Comparison of ENCODE assay signal across 7 mouse cellular contexts in genomic region chr13:5845605-5846004, GRCm38 (mm10). TPM values are rescaled to one million over a fixed set of nuclear protein-coding genes. Genes with fewer than 3 reads are reported as not detected.
DNase-seq lines count a peak whose midpoint lies in the region; ATAC-seq and TF ChIP-seq lines count a peak whose summit lies in the region.

No protein-coding gene starts in this region.

- no peaks in the 10 kb centered on the region for H3K9me3 ChIP-seq in lung, postnatal 0 days (ENCODE audit: low read length)
- H3K9me3 ChIP-seq in liver, embryonic 12.5 days (replicated peaks) = no peaks in the 10 kb centered on the region
- H3K9me3 ChIP-seq in stomach, embryonic 16.5 days (replicated peaks; ENCODE audit: control insufficient read depth, low read length) = no peaks in the 10 kb centered on the region

- no peak overlapping the region for H3K9ac ChIP-seq in lung, postnatal 0 days (replicated peaks; ENCODE audit: low read depth)
- no peak overlapping the region; the same call in 1 of the 2 replicates for H3K9ac ChIP-seq in liver, embryonic 12.5 days
- 0 out of 2 replicates have a peak overlapping the region, but pooled peaks have one; percentile 31 for H3K9ac ChIP-seq in stomach, embryonic 16.5 days (ENCODE audit: low read length)

- no peaks in the 10 kb centered on the region for H3K36me3 ChIP-seq in lung, postnatal 0 days (ENCODE audit: insufficient read depth, low read length)
- H3K36me3 ChIP-seq in liver, embryonic 12.5 days = no peaks in the 10 kb centered on the region
- H3K36me3 ChIP-seq in stomach, embryonic 16.5 days (ENCODE audit: control insufficient read depth, insufficient read depth, low read length) = no peaks in the 10 kb centered on the region

- no peak for TF ChIP-seq CTCF in lung, postnatal 0 days (IDR thresholded peaks at IDR 0.05)
- no peak for TF ChIP-seq CTCF in lung, adult 2 months (IDR thresholded peaks at IDR 0.05; ENCODE audit: insufficient read depth, low read length)
- no peak for TF ChIP-seq CTCF in bone marrow, adult 2 months (IDR thresholded peaks at IDR 0.05; ENCODE audit: control insufficient read depth, insufficient read depth, low read length)

- TF ChIP-seq EP300 in lung, postnatal 0 days (IDR thresholded peaks at IDR 0.05) = peak; percentile 94

- peak; percentile 80 for ATAC-seq in lung, postnatal 0 days
- peak; percentile 60 for ATAC-seq in liver, embryonic 12.5 days
- no peak for ATAC-seq in stomach, embryonic 16.5 days (ENCODE audit: insufficient read depth, low FRiP score)

- TF ChIP-seq POLR2A in lung, adult 2 months (IDR thresholded peaks at IDR 0.05; ENCODE audit: borderline replicate concordance, extremely low read depth, low read depth, low read length) = no peak
- no peak for TF ChIP-seq POLR2A in bone marrow, adult 2 months (IDR thresholded peaks at IDR 0.05; ENCODE audit: borderline replicate concordance, control insufficient read depth, low read depth, low read length)

- H3K4me2 ChIP-seq in lung, postnatal 0 days (replicated peaks; ENCODE audit: low read depth, low read length) = peak overlapping the region; percentile 46
- peak overlapping the region; percentile 58 for H3K4me2 ChIP-seq in liver, embryonic 12.5 days
- 0 out of 2 replicates have a peak overlapping the region, but pooled peaks have one; percentile 41 for H3K4me2 ChIP-seq in stomach, embryonic 16.5 days (ENCODE audit: low read depth, low read length)

- peak overlapping the region; percentile 87 for H3K27ac ChIP-seq in lung, postnatal 0 days (ENCODE audit: low read length)
- peak overlapping the region; percentile 61; the same call in 1 of the 2 replicates for H3K27ac ChIP-seq in bone marrow, adult 2 months (ENCODE audit: control insufficient read depth, insufficient read depth, low read depth, low read length, poor library complexity)
- H3K27ac ChIP-seq in liver, embryonic 12.5 days = peak overlapping the region; percentile 68; the same call in 1 of the 2 replicates
- peak overlapping the region; percentile 80 for H3K27ac ChIP-seq in stomach, embryonic 16.5 days (ENCODE audit: low read length)

- no peaks in the 10 kb centered on the region for H3K27me3 ChIP-seq in lung, postnatal 0 days (replicated peaks; ENCODE audit: insufficient read depth, low read length)
- no peaks in the 10 kb centered on the region for H3K27me3 ChIP-seq in liver, embryonic 12.5 days (replicated peaks)
- no peaks in the 10 kb centered on the region for H3K27me3 ChIP-seq in stomach, embryonic 16.5 days (ENCODE audit: control insufficient read depth, insufficient read depth, low read length)

- WGBS in lung, postnatal 0 days = 29% methylated on average over 5 of the region's 5 CpGs
- 24% methylated on average over 5 of the region's 5 CpGs for whole genome bisulfite sequencing in lung, adult 2 months
- 6% methylated on average over 5 of the region's 5 CpGs for WGBS in bone marrow, adult 2 months
- 31% methylated on average over 5 of the region's 5 CpGs for whole genome bisulfite sequencing in liver, embryonic 12.5 days (ENCODE audit: insufficient replicate concordance)
- 49% methylated on average over 5 of the region's 5 CpGs for WGBS in stomach, embryonic 16.5 days

- DNase-seq in lung, postnatal 0 days (ENCODE audit: low spot score) = peak; percentile 88
- no peak for DNase-seq in lung, adult 2 months
- no peak for DNase-seq in cerebellum, adult 18-20 months
- no peak for DNase-seq in testis, postnatal 10 days (ENCODE audit: low spot score)

- no peak overlapping the region for H3K4me3 ChIP-seq in lung, postnatal 0 days (ENCODE audit: low read depth, low read length)
- H3K4me3 ChIP-seq in lung, adult 2 months (replicated peaks; ENCODE audit: extremely low read depth, low read depth, low read length) = no peak overlapping the region
- H3K4me3 ChIP-seq in bone marrow, adult 2 months (replicated peaks; ENCODE audit: control insufficient read depth, low read depth, low read length) = no peak overlapping the region
- H3K4me3 ChIP-seq in liver, embryonic 12.5 days = no peak overlapping the region
- no peak overlapping the region for H3K4me3 ChIP-seq in stomach, embryonic 16.5 days (replicated peaks; ENCODE audit: low read length)

- H3K4me1 ChIP-seq in lung, postnatal 0 days (ENCODE audit: insufficient read depth, low read depth, low read length) = peaks cover 4% of the 10 kb centered on the region; the same call in 1 of the 2 replicates
- peaks cover 3% of the 10 kb centered on the region; the same call in 1 of the 2 replicates for H3K4me1 ChIP-seq in lung, adult 2 months (ENCODE audit: control insufficient read depth, insufficient read depth, low read length)
- H3K4me1 ChIP-seq in bone marrow, adult 2 months (ENCODE audit: control insufficient read depth, insufficient read depth, low read length) = no peaks in the 10 kb centered on the region; the same call in 1 of the 2 replicates
- H3K4me1 ChIP-seq in liver, embryonic 12.5 days = peaks cover 17% of the 10 kb centered on the region
- H3K4me1 ChIP-seq in stomach, embryonic 16.5 days (ENCODE audit: control insufficient read depth, insufficient read depth, low read length) = peaks cover 6% of the 10 kb centered on the region; the same call in 1 of the 2 replicates

RNA-seq across cellular contexts. Expression of gene Klf6, which starts 15.7 kb away (rescaled TPM):
- 201 and 219 TPM in 2 replicates for polyA plus RNA-seq in lung, postnatal 0 days (2015; fragmentation: Nextera tagmentation; extraction: Ambion mirVana)
- 39.5 and 44.8 TPM in 2 replicates for polyA plus RNA-seq in lung, adult 2 months (2012; rRNA removed)
- polyA plus RNA-seq in bone marrow, adult 2 months (2011; ENCODE audit: insufficient read depth, insufficient read length, low replicate concordance, missing spikeins) = 14.2 and 32.9 TPM in 2 replicates
- polyA plus RNA-seq in liver, embryonic 12.5 days (2016; fragmentation: Nextera tagmentation; extraction: Ambion mirVana) = 24.7 and 26.3 TPM in 2 replicates
- polyA plus RNA-seq in stomach, embryonic 16.5 days (2015; fragmentation: Nextera tagmentation; extraction: Ambion mirVana) = 99.4 and 107 TPM in 2 replicates
